7 mouse cellular contexts compared by ENCODE assay signal in genomic region chr2:72475423-72475796, GRCm38 (mm10). TPM values are rescaled to one million over a fixed set of nuclear protein-coding genes. Genes with fewer than 3 reads are reported as not detected.
DNase-seq lines count a peak whose midpoint lies in the region; ATAC-seq and TF ChIP-seq lines count a peak whose summit lies in the region.

No protein-coding gene starts in this region.

- H3K27me3 ChIP-seq in forebrain, embryonic 10.5 days (ENCODE audit: poor library complexity, severe bottlenecking), result peaks cover 25% of the 10 kb centered on the region
- H3K27me3 ChIP-seq in limb, embryonic 14.5 days (ENCODE audit: control insufficient read depth, insufficient read depth, low read length), result no peaks in the 10 kb centered on the region
- H3K27me3 ChIP-seq in stomach, embryonic 16.5 days (ENCODE audit: control insufficient read depth, insufficient read depth, low read length), result no peaks in the 10 kb centered on the region

- ATAC-seq in limb, embryonic 14.5 days (ENCODE audit: low FRiP score, low read depth), result no peak
- no peak for ATAC-seq in stomach, embryonic 16.5 days (ENCODE audit: insufficient read depth, low FRiP score)

- H3K9ac ChIP-seq in limb, embryonic 14.5 days (ENCODE audit: low read depth, low read length, severe bottlenecking), result peak overlapping the region; percentile 87
- peak overlapping the region; percentile 90 for H3K9ac ChIP-seq in stomach, embryonic 16.5 days (ENCODE audit: low read length)

- peak overlapping the region; percentile 65 for H3K4me2 ChIP-seq in limb, embryonic 14.5 days (replicated peaks; ENCODE audit: low read depth, low read length, severe bottlenecking)
- peak overlapping the region; percentile 88 for H3K4me2 ChIP-seq in stomach, embryonic 16.5 days (ENCODE audit: low read depth, low read length)

- peak overlapping the region; percentile 74 for H3K4me3 ChIP-seq in forebrain, embryonic 10.5 days
- H3K4me3 ChIP-seq in limb, embryonic 14.5 days (replicated peaks; ENCODE audit: low read length), result peak overlapping the region; percentile 80
- peak overlapping the region; percentile 96 for H3K4me3 ChIP-seq in stomach, embryonic 16.5 days (replicated peaks; ENCODE audit: low read length)

- peak; percentile 8 for DNase-seq in spleen, adult 12 weeks (ENCODE audit: low spot score)
- no peak for DNase-seq in spleen, postnatal 36 days (ENCODE audit: low spot score in 2 of 2)
- DNase-seq in forebrain, embryonic 10.5 days (ENCODE audit: extremely low spot score, low spot score), result no peak
- DNase-seq in limb, embryonic 14.5 days (ENCODE audit: low spot score), result peak; percentile 14
- DNase-seq in ovary, postnatal 10 days (ENCODE audit: low spot score), result no peak
- DNase-seq in gastrocnemius, postnatal 10 days, result no peak

- TF ChIP-seq POLR2A in limb, embryonic 14.5 days (IDR thresholded peaks at IDR 0.05; ENCODE audit: borderline replicate concordance, extremely low read depth, insufficient read depth, insufficient read length), result no peak

- H3K9me3 ChIP-seq in forebrain, embryonic 10.5 days, result no peaks in the 10 kb centered on the region
- H3K9me3 ChIP-seq in limb, embryonic 14.5 days (ENCODE audit: control insufficient read depth, low read length), result no peaks in the 10 kb centered on the region
- H3K9me3 ChIP-seq in stomach, embryonic 16.5 days (replicated peaks; ENCODE audit: control insufficient read depth, low read length), result no peaks in the 10 kb centered on the region

- 1% methylated on average over 7 of the region's 7 CpGs for WGBS in forebrain, embryonic 10.5 days
- WGBS in limb, embryonic 14.5 days, result 2% methylated on average over 7 of the region's 7 CpGs
- under 1% methylated on average over 7 of the region's 7 CpGs for WGBS in stomach, embryonic 16.5 days

- H3K36me3 ChIP-seq in forebrain, embryonic 10.5 days (replicated peaks), result peaks cover 18% of the 10 kb centered on the region
- H3K36me3 ChIP-seq in limb, embryonic 14.5 days (ENCODE audit: control insufficient read depth, insufficient read depth, low read length), result peaks cover 12% of the 10 kb centered on the region
- peaks cover 5% of the 10 kb centered on the region; the same call in 1 of the 2 replicates for H3K36me3 ChIP-seq in stomach, embryonic 16.5 days (ENCODE audit: control insufficient read depth, insufficient read depth, low read length)

- H3K4me1 ChIP-seq in forebrain, embryonic 10.5 days, result peaks cover 66% of the 10 kb centered on the region
- H3K4me1 ChIP-seq in limb, embryonic 14.5 days (ENCODE audit: control insufficient read depth, insufficient read depth, low read length), result peaks cover 14% of the 10 kb centered on the region
- H3K4me1 ChIP-seq in stomach, embryonic 16.5 days (ENCODE audit: control insufficient read depth, insufficient read depth, low read length), result peaks cover 28% of the 10 kb centered on the region

- H3K27ac ChIP-seq in forebrain, embryonic 10.5 days, result peak overlapping the region; percentile 99
- H3K27ac ChIP-seq in limb, embryonic 14.5 days (replicated peaks; ENCODE audit: low read depth, low read length), result peak overlapping the region; percentile 89
- H3K27ac ChIP-seq in stomach, embryonic 16.5 days (ENCODE audit: low read length), result peak overlapping the region; percentile 88

RNA-seq across cellular contexts. Expression of gene Cdca7, which starts 0.5 kb away (rescaled TPM):
- polyA plus RNA-seq in forebrain, embryonic 10.5 days (2016; fragmentation: Nextera tagmentation; extraction: Ambion mirVana), result 280 and 291 TPM in 2 replicates
- polyA plus RNA-seq in limb, embryonic 14.5 days (2012; rRNA removed), result 123 and 142 TPM in 2 replicates
- 126 and 138 TPM in 2 replicates for polyA plus RNA-seq in limb, embryonic 14.5 days (2014; fragmentation: Nextera tagmentation; extraction: Ambion mirVana)
- 112 and 114 TPM in 2 replicates for polyA plus RNA-seq in stomach, embryonic 16.5 days (2015; fragmentation: Nextera tagmentation; extraction: Ambion mirVana)
- total RNA-seq in gastrocnemius, postnatal 10 days (2021), result 1 to 10 TPM; 5.0 to 7.1 TPM

Comparison
In these comparisons a context has a peak if more than half of its experiments do, and no peak if none do; other contexts are left out.
1. DNase-seq: peak in spleen, adult 12 weeks (single experiment) and limb, embryonic 14.5 days (single experiment); none in spleen, postnatal 36 days (0 of 2), forebrain, embryonic 10.5 days (single experiment), ovary, postnatal 10 days (single experiment) and gastrocnemius, postnatal 10 days (single experiment).
2. Peak in every context shown above with its lines, with median percentiles within 50 percentile points of each other: H3K27ac ChIP-seq and H3K4me3 ChIP-seq.